Mouse (Mus musculus): ENCODE data around the gene Gchfr. TPM values are rescaled to one million over a fixed set of nuclear protein-coding genes. Genes with fewer than 3 reads are reported as not detected.

Gchfr gene
- polyA plus RNA-seq, 1 experiment from 2014 or later: 4.5 TPM

- WGBS: 1% methylated on average over 56 of the region's 57 CpGs
- ATAC-seq (replicated peaks; ENCODE audit: insufficient number of reproducible peaks, insufficient read depth, low FRiP score, low read depth): peak; percentile 83
- Histone ChIP-seq H3K4me1 (replicated peaks) (peaks cover 22% of the 10 kb centered on the region), H3K27me3 (no peaks in the 10 kb centered on the region), H3K36me3 (peaks cover 23% of the 10 kb centered on the region), H3K9ac (peak within 1 kb of the TSS; percentile 93), H3K27ac (peak within 1 kb of the TSS; percentile 68), H3K9me3 (replicated peaks) (no peaks in the 10 kb centered on the region), H3K4me2 (peak within 1 kb of the TSS; percentile 92), H3K4me3 (peak within 1 kb of the TSS; percentile 92)
Measured at GRCm38 (mm10) chr2:119156681-119157572, 10.6 kb upstream of the Gchfr start, which contains the start of gene Rmdn3. Gene Rmdn3, minus strand, starts transcription at chr2:119157034.

- Histone ChIP-seq H3K36me3 (peaks cover 14% of the 10 kb centered on the region), H3K4me1 (replicated peaks) (peaks cover 22% of the 10 kb centered on the region), H3K27ac (no peak overlapping the region), H3K4me3 (no peak overlapping the region), H3K27me3 (no peaks in the 10 kb centered on the region), H3K9me3 (replicated peaks) (no peaks in the 10 kb centered on the region), H3K4me2 (no peak overlapping the region), H3K9ac (no peak overlapping the region)
- no peak for ATAC-seq (replicated peaks; ENCODE audit: insufficient number of reproducible peaks, insufficient read depth, low FRiP score, low read depth)
Measured at GRCm38 (mm10) chr2:119157836-119158235, 9.7 kb upstream of the Gchfr start.

GRCm38 (mm10) chr2:119161247-119161646 lies 6.3 kb upstream of the Gchfr start:
- Histone ChIP-seq H3K4me2 (no peak overlapping the region), H3K4me3 (no peak overlapping the region), H3K36me3 (no peaks in the 10 kb centered on the region), H3K4me1 (replicated peaks) (peaks cover 11% of the 10 kb centered on the region), H3K9me3 (replicated peaks) (no peaks in the 10 kb centered on the region), H3K27me3 (peaks cover 9% of the 10 kb centered on the region; the same call in 1 of the 2 replicates), H3K9ac (no peak overlapping the region), H3K27ac (peak overlapping the region; percentile 31)
- ATAC-seq (replicated peaks; ENCODE audit: insufficient number of reproducible peaks, insufficient read depth, low FRiP score, low read depth): no peak
- WGBS: 22% methylated on average over 2 of the region's 2 CpGs

DNA sequence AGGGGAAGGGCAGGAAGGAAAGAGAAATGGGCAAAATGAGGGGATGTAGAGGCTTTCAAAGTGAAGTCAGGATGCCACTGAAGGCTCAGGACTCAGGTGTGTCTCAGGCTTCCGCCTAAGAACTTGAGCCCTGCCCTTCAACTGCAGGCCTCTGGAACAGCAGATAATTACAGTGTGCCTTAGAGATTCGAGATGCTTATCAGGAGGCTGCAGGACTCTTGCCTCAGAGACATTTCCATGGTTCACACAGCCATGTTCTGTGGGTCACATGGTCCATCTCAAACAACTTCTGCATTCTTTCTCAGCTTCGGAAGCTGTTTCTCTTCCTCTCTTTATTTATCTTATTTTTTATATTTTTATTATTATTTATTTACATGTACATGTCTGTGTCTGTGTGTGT lies 4.4 kb upstream of the Gchfr start:
- Histone ChIP-seq H3K4me2 (no peak overlapping the region), H3K4me3 (no peak overlapping the region), H3K9me3 (replicated peaks) (no peaks in the 10 kb centered on the region), H3K4me1 (replicated peaks) (peaks cover 23% of the 10 kb centered on the region), H3K27ac (no peak overlapping the region), H3K27me3 (peaks cover 20% of the 10 kb centered on the region), H3K9ac (no peak overlapping the region), H3K36me3 (no peaks in the 10 kb centered on the region)
- ATAC-seq (replicated peaks; ENCODE audit: insufficient number of reproducible peaks, insufficient read depth, low FRiP score, low read depth): no peak
- 59% methylated on average over 3 of the region's 3 CpGs for WGBS

- H3K9me3 ChIP-seq (replicated peaks): no peaks in the 10 kb centered on the region
- H3K36me3 ChIP-seq: no peaks in the 10 kb centered on the region
- ATAC-seq (replicated peaks; ENCODE audit: insufficient number of reproducible peaks, insufficient read depth, low FRiP score, low read depth): no peak
- no peak overlapping the region for H3K27ac ChIP-seq
- peaks cover 23% of the 10 kb centered on the region for H3K4me1 ChIP-seq (replicated peaks)
- whole genome bisulfite sequencing: 82% methylated on average over 4 of the region's 4 CpGs
- H3K27me3 ChIP-seq: peaks cover 21% of the 10 kb centered on the region
- H3K4me2 ChIP-seq: no peak overlapping the region
- no peak overlapping the region for H3K9ac ChIP-seq
- H3K4me3 ChIP-seq: no peak overlapping the region
Measured at GRCm38 (mm10) chr2:119163999-119164398, 3.6 kb upstream of the Gchfr start.

- Histone ChIP-seq H3K4me3 (no peak overlapping the region), H3K4me1 (replicated peaks) (peaks cover 23% of the 10 kb centered on the region), H3K4me2 (no peak overlapping the region), H3K27ac (no peak overlapping the region), H3K36me3 (no peaks in the 10 kb centered on the region), H3K9ac (no peak overlapping the region), H3K27me3 (peaks cover 21% of the 10 kb centered on the region), H3K9me3 (replicated peaks) (no peaks in the 10 kb centered on the region)
- ATAC-seq (replicated peaks; ENCODE audit: insufficient number of reproducible peaks, insufficient read depth, low FRiP score, low read depth): no peak
Measured at GRCm38 (mm10) chr2:119165401-119165800, 2.2 kb upstream of the Gchfr start.

DNA sequence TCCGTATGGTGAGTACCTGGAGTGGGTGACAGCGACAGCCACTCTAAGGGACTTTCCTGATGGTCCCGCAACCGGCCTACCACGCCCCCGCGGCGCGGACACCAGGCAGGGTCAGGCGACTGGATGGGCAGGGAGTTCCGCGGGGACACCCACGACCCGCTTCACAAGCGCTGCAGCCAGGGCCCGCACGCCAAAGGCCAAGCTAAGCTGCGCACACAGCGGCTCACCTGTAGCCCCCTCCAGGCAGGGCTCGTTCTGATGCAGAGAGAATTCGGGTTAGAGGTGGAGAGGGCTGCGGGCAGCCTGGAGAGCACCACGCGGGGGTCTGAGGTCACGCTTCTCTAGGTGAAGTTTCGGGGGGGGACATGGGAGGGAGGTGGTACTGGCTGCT lies 288 bp downstream of the Gchfr start:
- Histone ChIP-seq H3K9ac (peak overlapping the region; percentile 53), H3K4me3 (peak overlapping the region; percentile 61), H3K27ac (no peak overlapping the region), H3K4me2 (peak overlapping the region; percentile 98), H3K4me1 (replicated peaks) (peaks cover 25% of the 10 kb centered on the region), H3K9me3 (replicated peaks) (no peaks in the 10 kb centered on the region), H3K36me3 (no peaks in the 10 kb centered on the region; the same call in 1 of the 2 replicates), H3K27me3 (peaks cover 21% of the 10 kb centered on the region)
- no peak for ATAC-seq (replicated peaks; ENCODE audit: insufficient number of reproducible peaks, insufficient read depth, low FRiP score, low read depth)
- WGBS: 3% methylated on average over 26 of the region's 26 CpGs

GRCm38 (mm10) chr2:119170282-119170681 lies 2.7 kb downstream of the Gchfr start:
- Histone ChIP-seq H3K4me2 (no peak overlapping the region), H3K9ac (no peak overlapping the region)
- no peak for ATAC-seq (replicated peaks; ENCODE audit: insufficient number of reproducible peaks, insufficient read depth, low FRiP score, low read depth)

DNA sequence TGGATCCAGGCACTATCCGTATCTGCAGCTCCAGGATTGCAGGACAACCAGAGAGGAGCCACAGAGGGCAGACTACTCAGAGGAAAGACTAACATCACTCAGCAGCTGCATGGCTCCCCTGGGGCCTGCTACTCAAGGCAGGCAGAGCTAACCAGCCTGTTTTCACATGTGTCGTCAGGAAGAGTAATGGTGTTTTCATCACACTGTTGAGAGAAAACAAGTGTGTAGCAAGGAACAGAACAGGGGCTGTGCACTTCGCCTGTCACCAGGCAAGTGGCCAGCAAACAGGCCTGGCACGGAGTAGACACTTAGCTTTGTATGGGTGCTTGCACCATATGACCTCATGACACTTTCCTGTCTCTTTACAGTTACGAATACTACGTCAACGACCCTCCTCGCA lies 4.0 kb downstream of the Gchfr start:
- no peak overlapping the region for H3K4me3 ChIP-seq
- H3K4me2 ChIP-seq: no peak overlapping the region
- H3K27ac ChIP-seq: no peak overlapping the region
- no peak for ATAC-seq (replicated peaks; ENCODE audit: insufficient number of reproducible peaks, insufficient read depth, low FRiP score, low read depth)
- no peaks in the 10 kb centered on the region; the same call in 1 of the 2 replicates for H3K36me3 ChIP-seq
- 42% methylated on average over 8 of the region's 8 CpGs for WGBS
- H3K27me3 ChIP-seq: peaks cover 11% of the 10 kb centered on the region
- no peak overlapping the region for H3K9ac ChIP-seq
- H3K9me3 ChIP-seq (replicated peaks): no peaks in the 10 kb centered on the region
- peaks cover 39% of the 10 kb centered on the region for H3K4me1 ChIP-seq (replicated peaks)

More at GRCm38 (mm10) chr2:119170282-119170681, 2.7 kb downstream of the Gchfr start:
- H3K36me3 ChIP-seq: no peaks in the 10 kb centered on the region; the same call in 1 of the 2 replicates
- peaks cover 20% of the 10 kb centered on the region for H3K27me3 ChIP-seq
- no peak overlapping the region for H3K4me3 ChIP-seq
- no peak overlapping the region for H3K27ac ChIP-seq
- no peaks in the 10 kb centered on the region for H3K9me3 ChIP-seq (replicated peaks)
- 82% methylated on average over 2 of the region's 2 CpGs for WGBS
- H3K4me1 ChIP-seq (replicated peaks): peaks cover 40% of the 10 kb centered on the region

DNA sequence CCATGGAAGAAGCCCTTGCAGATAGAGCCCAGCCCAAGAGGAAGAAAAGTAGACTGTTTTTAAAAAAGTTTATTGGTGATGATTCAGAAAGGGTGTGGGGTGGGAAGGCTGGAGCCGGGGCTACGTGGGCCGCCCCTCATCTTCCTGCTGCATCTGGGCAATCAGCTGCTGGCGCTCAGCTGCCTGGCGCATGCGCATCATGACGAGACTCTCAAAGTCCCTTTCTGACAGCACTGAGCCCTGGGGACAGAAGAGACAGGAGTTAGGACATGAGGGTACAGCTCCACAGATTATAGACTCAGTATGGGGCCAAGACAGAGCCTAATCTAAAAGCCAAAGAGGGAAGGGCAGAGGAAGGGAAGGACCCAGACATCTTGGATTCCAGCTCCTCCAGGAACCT lies 4.9 kb downstream of the Gchfr start:
- no peak for ATAC-seq (replicated peaks; ENCODE audit: insufficient number of reproducible peaks, insufficient read depth, low FRiP score, low read depth)
- peaks cover 7% of the 10 kb centered on the region for H3K27me3 ChIP-seq
- H3K36me3 ChIP-seq: no peaks in the 10 kb centered on the region; the same call in 1 of the 2 replicates
- peak overlapping the region; percentile 56 for H3K4me2 ChIP-seq
- no peak overlapping the region for H3K9ac ChIP-seq
- WGBS: 82% methylated on average over 7 of the region's 7 CpGs
- H3K9me3 ChIP-seq (replicated peaks): no peaks in the 10 kb centered on the region
- peaks cover 30% of the 10 kb centered on the region for H3K4me1 ChIP-seq (replicated peaks)
- H3K27ac ChIP-seq: peak overlapping the region; percentile 17; the same call in 1 of the 2 replicates
- H3K4me3 ChIP-seq: no peak overlapping the region

DNA sequence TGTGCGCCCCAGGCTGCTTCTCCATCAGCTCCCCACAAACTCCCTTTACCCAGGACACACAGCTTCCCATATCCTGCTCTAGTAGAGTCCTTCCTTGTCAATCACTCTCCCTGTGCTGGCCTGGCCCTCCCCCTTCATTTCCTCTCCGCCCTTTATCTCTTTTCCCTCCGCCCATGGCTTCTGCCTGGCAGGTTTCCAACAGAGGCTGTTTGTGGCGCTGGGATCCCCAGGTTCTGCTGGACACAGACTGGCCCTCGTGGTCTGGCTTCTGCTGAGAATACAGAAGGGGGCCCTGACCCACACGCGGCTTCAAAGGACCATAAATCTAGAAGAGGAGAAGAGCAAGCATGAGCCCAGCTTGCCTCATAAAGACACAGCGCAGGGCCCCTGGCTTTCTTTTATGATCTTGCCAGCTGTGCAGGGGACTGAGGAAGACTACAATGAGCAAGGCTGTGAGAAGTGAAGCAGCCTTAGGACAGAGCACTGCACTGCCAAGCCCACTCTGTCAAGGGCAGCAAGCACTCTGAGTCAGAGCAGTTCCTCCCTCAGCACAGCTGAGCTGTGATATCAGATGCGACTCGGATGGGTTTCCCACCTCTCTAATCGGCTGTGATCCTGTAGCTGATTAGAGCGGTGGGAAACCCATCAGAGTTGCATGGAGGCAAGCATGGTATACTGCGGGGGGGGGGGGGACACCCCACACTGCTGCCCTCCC lies 5.4 kb downstream of the Gchfr start:
- 14% methylated on average over 13 of the region's 13 CpGs for WGBS
- Histone ChIP-seq H3K27me3 (peaks cover 3% of the 10 kb centered on the region), H3K36me3 (no peaks in the 10 kb centered on the region; the same call in 1 of the 2 replicates), H3K4me2 (peak overlapping the region; percentile 56), H3K27ac (peak overlapping the region; percentile 65), H3K4me3 (peak overlapping the region; percentile 18; the same call in 1 of the 2 replicates), H3K4me1 (replicated peaks) (peaks cover 25% of the 10 kb centered on the region), H3K9me3 (replicated peaks) (no peaks in the 10 kb centered on the region), H3K9ac (peak overlapping the region; percentile 40)
- ATAC-seq (replicated peaks; ENCODE audit: insufficient number of reproducible peaks, insufficient read depth, low FRiP score, low read depth): peak; percentile 65
